Mouse (Mus musculus): ENCODE results near the gene Mrap.

GRCm38 (mm10) chr16:90694719-90695118 lies 43.3 kb upstream of the Mrap start:
- TF ChIP-seq POLR2A (IDR thresholded peaks at IDR 0.05; ENCODE audit: insufficient read depth, low read length) (no peak), CTCF (IDR thresholded peaks at IDR 0.05; ENCODE audit: low read depth, low read length) (peak; percentile 80), EP300 (IDR thresholded peaks at IDR 0.05; ENCODE audit: insufficient read depth, low read depth, low read length) (no peak)
